ENCODE assay signal across 8 mouse cellular contexts in the genomic region with DNA sequence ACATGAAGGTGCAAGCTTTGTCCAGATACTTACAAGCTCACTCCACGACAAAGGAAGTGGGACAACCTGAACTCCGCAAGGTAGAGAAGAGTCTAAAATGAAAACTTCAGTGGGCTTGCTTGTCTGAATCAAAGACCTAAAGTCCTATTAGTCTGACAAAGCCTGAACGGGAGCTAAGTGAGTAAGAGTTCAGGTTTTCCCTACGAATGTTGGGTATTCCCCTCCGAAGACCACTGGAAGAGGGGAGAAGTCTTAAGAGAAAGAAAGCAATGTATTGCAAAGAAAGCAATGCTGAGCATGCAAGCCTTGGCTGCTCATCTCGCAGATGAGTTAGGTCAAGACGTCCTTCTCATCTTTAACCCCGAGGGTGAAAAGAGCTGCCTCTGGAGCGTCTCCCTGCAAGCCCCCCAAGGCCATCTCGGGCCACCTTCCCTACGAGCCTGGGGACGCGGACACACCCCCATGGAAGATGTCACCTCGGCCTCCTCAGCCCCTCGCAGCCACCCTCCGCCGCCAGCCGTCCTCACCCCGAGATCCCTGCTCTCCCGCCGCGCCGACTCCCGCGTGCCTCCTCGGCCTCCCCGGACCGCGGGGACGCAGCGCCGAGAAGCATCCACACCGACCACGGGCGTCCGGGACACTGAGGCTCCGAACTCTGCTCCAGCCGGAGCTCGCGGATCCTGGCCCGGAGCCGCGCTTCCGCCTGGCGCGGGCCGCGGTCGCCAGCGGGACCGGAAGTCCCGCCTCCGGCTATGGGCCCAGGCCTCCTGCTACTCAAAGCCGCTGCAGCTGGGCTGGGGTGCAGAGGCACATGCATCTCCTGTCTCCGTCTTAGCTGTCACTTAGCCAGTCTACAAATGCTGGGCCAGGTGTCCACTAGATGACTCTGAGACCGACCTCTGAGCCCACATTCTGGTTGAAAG. TPM values are rescaled to one million over a fixed set of nuclear protein-coding genes. Genes with fewer than 3 reads are reported as not detected.
DNase-seq lines count a peak whose midpoint lies in the region; ATAC-seq and TF ChIP-seq lines count a peak whose summit lies in the region.

Gene Disp1 (minus strand): TSS at position 727 of the 923 bp plus-strand sequence.

- peak; percentile 47; the same call in 1 of the 2 replicates for TF ChIP-seq POLR2A in olfactory bulb, adult 2 months (IDR thresholded peaks at IDR 0.05; ENCODE audit: insufficient read depth, low read depth, low read length)
- TF ChIP-seq POLR2A in thymus, adult 2 months (IDR thresholded peaks at IDR 0.05; ENCODE audit: control insufficient read depth, extremely low read depth, insufficient read depth, low read length, poor library complexity), result peak; percentile 74

- ATAC-seq in forebrain, embryonic 15.5 days (replicated peaks), result peak; percentile 93
- ATAC-seq in lung, embryonic 15.5 days (ENCODE audit: borderline replicate concordance, extremely low read depth, low FRiP score, low TSS enrichment), result peak; percentile 86; the same call in 1 of the 2 replicates

- no peaks in the 10 kb centered on the region for H3K27me3 ChIP-seq in forebrain, embryonic 15.5 days
- no peaks in the 10 kb centered on the region for H3K27me3 ChIP-seq in lung, embryonic 15.5 days
- H3K27me3 ChIP-seq in thymus, adult 2 months (ENCODE audit: control insufficient read depth, insufficient read depth, low read length), result no peaks in the 10 kb centered on the region

- DNase-seq in ES-E14 (ENCODE audit: low read depth, low spot score), result peak; percentile 47
- DNase-seq in cerebellum, adult 11 months, result peak; percentile 34
- DNase-seq in heart, postnatal 25 days (ENCODE audit: low spot score), result peak; percentile 57
- DNase-seq in layer of hippocampus, adult 2 months (ENCODE audit: low spot score in 2 of 2), result peak; percentile 37 to 59
- peak; percentile 82 for DNase-seq in thymus, adult 2 months

- in situ Hi-C loops in ES-E14 (cut with MboI; ENCODE audit: low sequenced_read_pairs in 2 of 2, unreplicated experiment in 2 of 2), result no loop called here

- peak within 1 kb of the TSS; percentile 59 for H3K4me2 ChIP-seq in forebrain, embryonic 15.5 days (replicated peaks)
- peak within 1 kb of the TSS; percentile 54 for H3K4me2 ChIP-seq in lung, embryonic 15.5 days

- H3K4me3 ChIP-seq in ES-E14 (ENCODE audit: insufficient read depth in 1 of 2, low read depth in 1 of 2, low read length in 2 of 2, poor library complexity in 1 of 2, severe bottlenecking in 1 of 2), result peak within 1 kb of the TSS; percentile 84 to 92
- H3K4me3 ChIP-seq in forebrain, embryonic 15.5 days, result peak within 1 kb of the TSS; percentile 62
- peak within 1 kb of the TSS; percentile 79 for H3K4me3 ChIP-seq in layer of hippocampus, adult 2 months
- H3K4me3 ChIP-seq in lung, embryonic 15.5 days, result peak within 1 kb of the TSS; percentile 77
- H3K4me3 ChIP-seq in olfactory bulb, adult 2 months (ENCODE audit: insufficient read depth, low read depth, low read length), result peak within 1 kb of the TSS; percentile 71
- H3K4me3 ChIP-seq in thymus, adult 2 months (ENCODE audit: control insufficient read depth, insufficient read depth, low read length), result peak within 1 kb of the TSS; percentile 88

- intact Hi-C loops in heart, postnatal 25 days (cut with DNase I), result loop anchor here (5.0 kb wide), 1 partner anchor 69 kb away; no protein-coding TSS in a partner anchor

- no peak within 1 kb of the TSS for H3K27ac ChIP-seq in ES-E14 (ENCODE audit: insufficient read depth, low read depth, low read length, poor library complexity, severe bottlenecking)
- H3K27ac ChIP-seq in forebrain, embryonic 15.5 days (replicated peaks), result peak within 1 kb of the TSS; percentile 44
- H3K27ac ChIP-seq in layer of hippocampus, adult 2 months, result peak within 1 kb of the TSS; percentile 80
- peak within 1 kb of the TSS; percentile 54; the same call in 1 of the 2 replicates for H3K27ac ChIP-seq in lung, embryonic 15.5 days
- H3K27ac ChIP-seq in olfactory bulb, adult 2 months (ENCODE audit: insufficient read depth, low read depth, low read length), result peak within 1 kb of the TSS; percentile 2; the same call in 1 of the 2 replicates
- no peak within 1 kb of the TSS for H3K27ac ChIP-seq in thymus, adult 2 months (ENCODE audit: control insufficient read depth, insufficient read depth, low read length)

- WGBS in forebrain, embryonic 15.5 days, result 4% methylated on average over 56 of the region's 56 CpGs
- 1% methylated on average over 55 of the region's 56 CpGs for WGBS in lung, embryonic 15.5 days
- WGBS in olfactory bulb, adult 2 months, result 3% methylated on average over 56 of the region's 56 CpGs
- 1% methylated on average over 56 of the region's 56 CpGs for WGBS in thymus, adult 2 months

- no peaks in the 10 kb centered on the region for H3K9me3 ChIP-seq in ES-E14 (ENCODE audit: control insufficient read depth, insufficient read depth, low read depth, low read length)
- no peaks in the 10 kb centered on the region for H3K9me3 ChIP-seq in forebrain, embryonic 15.5 days
- H3K9me3 ChIP-seq in lung, embryonic 15.5 days, result no peaks in the 10 kb centered on the region

- no peak for TF ChIP-seq CTCF in layer of hippocampus, adult 2 months (conservative IDR thresholded peaks at IDR 0.05)
- no peak for TF ChIP-seq CTCF in olfactory bulb, adult 2 months (IDR thresholded peaks at IDR 0.05; ENCODE audit: insufficient read depth, low read depth, low read length)
- peak; percentile 67 for TF ChIP-seq CTCF in thymus, adult 2 months (IDR thresholded peaks at IDR 0.05; ENCODE audit: borderline replicate concordance, control insufficient read depth, extremely low read depth, insufficient read depth, low read length, poor library complexity)

- H3K4me1 ChIP-seq in ES-E14 (ENCODE audit: control insufficient read depth in 2 of 2, insufficient read depth in 2 of 2, low read length in 2 of 2, poor library complexity in 1 of 2), result 0 out of 4 replicates have a peak, but pooled peaks cover 0 to 2% of the 10 kb centered on the region in 2 experiments
- H3K4me1 ChIP-seq in forebrain, embryonic 15.5 days, result peaks cover 20% of the 10 kb centered on the region
- peaks cover 10% of the 10 kb centered on the region for H3K4me1 ChIP-seq in lung, embryonic 15.5 days
- peaks cover 5% of the 10 kb centered on the region for H3K4me1 ChIP-seq in olfactory bulb, adult 2 months (ENCODE audit: control insufficient read depth, insufficient read depth, low read length)
- H3K4me1 ChIP-seq in thymus, adult 2 months (replicated peaks; ENCODE audit: control insufficient read depth, insufficient read depth, low read length), result peaks cover 2% of the 10 kb centered on the region; the same call in 1 of the 2 replicates

- no peaks in the 10 kb centered on the region for H3K36me3 ChIP-seq in ES-E14 (ENCODE audit: control insufficient read depth, insufficient read depth, low read length, poor library complexity, severe bottlenecking)
- no peaks in the 10 kb centered on the region for H3K36me3 ChIP-seq in forebrain, embryonic 15.5 days
- no peaks in the 10 kb centered on the region for H3K36me3 ChIP-seq in lung, embryonic 15.5 days
- no peaks in the 10 kb centered on the region for H3K36me3 ChIP-seq in thymus, adult 2 months (ENCODE audit: control insufficient read depth, insufficient read depth, low read length)

- peak within 1 kb of the TSS; percentile 91 for H3K9ac ChIP-seq in ES-E14 (ENCODE audit: insufficient read depth, low read depth, low read length, poor library complexity, severe bottlenecking)
- H3K9ac ChIP-seq in forebrain, embryonic 15.5 days (replicated peaks), result peak within 1 kb of the TSS; percentile 84
- H3K9ac ChIP-seq in lung, embryonic 15.5 days, result peak within 1 kb of the TSS; percentile 83

TF ChIP-seq in ES-E14, 5 proteins besides CTCF, POLR2A, EP300 and RAD21:
- TF ChIP-seq ZC3H11A (IDR thresholded peaks at IDR 0.05; ENCODE audit: borderline replicate concordance, low read depth, low read length) (no peak), CHD2 (IDR thresholded peaks at IDR 0.05; ENCODE audit: low read depth, low read length) (no peak), MAFK (IDR thresholded peaks at IDR 0.05; ENCODE audit: insufficient read depth, low read depth, low read length) (no peak), ZNF384 (IDR thresholded peaks at IDR 0.05; ENCODE audit: low read depth, low read length) (no peak), HCFC1 (IDR thresholded peaks at IDR 0.05; ENCODE audit: borderline replicate concordance, insufficient read depth, low read length) (no peak)
TF ChIP-seq in ES-E14: peak in this region for 0.

RNA-seq across cellular contexts. Expression of gene Disp1, which starts in this region (rescaled TPM):
- 11.6 and 13.5 TPM in 2 replicates for total RNA-seq in ES-E14 (2012; rRNA removed)
- polyA plus RNA-seq in forebrain, embryonic 15.5 days (2015; fragmentation: Nextera tagmentation; extraction: Ambion mirVana), result 5.6 and 5.9 TPM in 2 replicates
- total RNA-seq in heart, postnatal 25 days (2021), result 1 to 10 TPM; 6.6 to 6.8 TPM
- total RNA-seq in layer of hippocampus, adult 2 months (2021), result 1 to 10 TPM; 4.6 to 5.8 TPM
- 7.9 and 8.3 TPM in 2 replicates for polyA plus RNA-seq in lung, embryonic 15.5 days (2015; fragmentation: Nextera tagmentation; extraction: Ambion mirVana)
- not detected in 2 replicates for polyA plus RNA-seq in olfactory bulb, adult 2 months (2012; ENCODE audit: insufficient read depth, insufficient read length, low replicate concordance, missing spikeins)
- 28.9 and 29.7 TPM in 2 replicates for polyA plus RNA-seq in thymus, adult 2 months (2012; rRNA removed)

Comparison
In these comparisons a context has a peak if more than half of its experiments do, and no peak if none do; other contexts are left out.
1. H3K27ac ChIP-seq: peak in forebrain, embryonic 15.5 days (single experiment), layer of hippocampus, adult 2 months (single experiment), lung, embryonic 15.5 days (single experiment) and olfactory bulb, adult 2 months (single experiment); none in ES-E14 (single experiment) and thymus, adult 2 months (single experiment).
2. Peak in every context shown above with its lines, with median percentiles within 50 percentile points of each other: DNase-seq, H3K4me3 ChIP-seq and H3K9ac ChIP-seq.